In the genomic region with DNA sequence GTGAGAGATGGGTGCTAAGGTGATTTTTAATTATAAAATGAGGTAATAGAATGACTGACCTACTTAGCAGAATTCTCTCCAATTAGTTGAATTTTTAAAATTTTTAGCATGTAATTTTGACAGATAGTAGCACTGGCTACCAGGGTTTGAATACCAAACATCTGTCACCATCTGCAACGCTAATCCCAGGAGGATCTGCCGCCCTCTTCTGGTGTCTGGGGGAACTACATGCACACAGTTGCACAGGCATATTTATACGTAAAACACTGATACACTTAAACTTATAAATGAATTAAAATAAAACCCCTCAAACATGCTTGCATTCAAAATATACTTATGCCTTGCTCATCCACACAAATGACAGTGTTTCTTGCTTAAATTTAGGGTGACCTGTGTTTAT, we compare ENCODE assay signal across 10 mouse cellular contexts.
A peak's percentile ranks its signal among the peaks of the same experiment; 100 is the strongest.
DNase-seq lines count a peak whose midpoint lies in the region; ATAC-seq and TF ChIP-seq lines count a peak whose summit lies in the region.
"Had no signal": no experiment of that assay in that cellular context is flagged by ENCODE, and none has a peak within 500 bp of the region (broad histone marks: within the 10 kb centered on the region; RNA-seq: fewer than 3 reads in every experiment).

No protein-coding gene starts in this region.

- no peak overlapping the region for H3K9ac ChIP-seq in forebrain, embryonic 14.5 days (ENCODE audit: low read length)
- H3K9ac ChIP-seq in forebrain, embryonic 15.5 days (replicated peaks) = no peak overlapping the region
- H3K9ac ChIP-seq in midbrain, embryonic 15.5 days = no peak overlapping the region
- no peak overlapping the region for H3K9ac ChIP-seq in kidney, postnatal 0 days (ENCODE audit: low read depth, low read length)
- H3K9ac ChIP-seq: hindbrain, embryonic 15.5 days; neural tube, embryonic 12.5 days had no signal

- ATAC-seq in forebrain, embryonic 14.5 days = no peak
- no peak for ATAC-seq in forebrain, embryonic 15.5 days (replicated peaks)
- ATAC-seq in midbrain, embryonic 15.5 days (replicated peaks) = no peak
- ATAC-seq in kidney, postnatal 0 days (replicated peaks; ENCODE audit: low FRiP score, low read depth) = no peak
- ATAC-seq in CD4-positive, CD25-positive, alpha-beta regulatory T cell, adult 4 months = no peak

- TF ChIP-seq CTCF in kidney, postnatal 0 days (IDR thresholded peaks at IDR 0.05; ENCODE audit: low read depth) = peak; percentile 75

- no peaks in the 10 kb centered on the region for H3K4me1 ChIP-seq in forebrain, embryonic 14.5 days (ENCODE audit: control insufficient read depth, insufficient read depth, low read length)
- no peaks in the 10 kb centered on the region for H3K4me1 ChIP-seq in forebrain, embryonic 15.5 days
- no peaks in the 10 kb centered on the region for H3K4me1 ChIP-seq in midbrain, embryonic 10.5 days
- H3K4me1 ChIP-seq in midbrain, embryonic 15.5 days = no peaks in the 10 kb centered on the region
- H3K4me1 ChIP-seq in kidney, postnatal 0 days (replicated peaks; ENCODE audit: insufficient read depth, low read length) = no peaks in the 10 kb centered on the region
- H3K4me1 ChIP-seq: hindbrain, embryonic 15.5 days; neural tube, embryonic 12.5 days had no signal

- H3K27me3 ChIP-seq in forebrain, embryonic 14.5 days (replicated peaks; ENCODE audit: control insufficient read depth, insufficient read depth, low read length) = no peaks in the 10 kb centered on the region
- H3K27me3 ChIP-seq in forebrain, embryonic 15.5 days = no peaks in the 10 kb centered on the region
- no peaks in the 10 kb centered on the region for H3K27me3 ChIP-seq in midbrain, embryonic 10.5 days (ENCODE audit: low read depth, poor library complexity, severe bottlenecking)
- no peaks in the 10 kb centered on the region for H3K27me3 ChIP-seq in midbrain, embryonic 15.5 days (replicated peaks)
- no peaks in the 10 kb centered on the region for H3K27me3 ChIP-seq in kidney, postnatal 0 days (ENCODE audit: insufficient read depth, low read length)
- H3K27me3 ChIP-seq: hindbrain, embryonic 15.5 days; neural tube, embryonic 12.5 days had no signal

- no peak overlapping the region for H3K27ac ChIP-seq in forebrain, embryonic 14.5 days (ENCODE audit: low read depth, low read length)
- no peak overlapping the region for H3K27ac ChIP-seq in forebrain, embryonic 15.5 days (replicated peaks)
- no peak overlapping the region for H3K27ac ChIP-seq in midbrain, embryonic 10.5 days (replicated peaks)
- no peak overlapping the region for H3K27ac ChIP-seq in midbrain, embryonic 15.5 days
- no peak overlapping the region for H3K27ac ChIP-seq in kidney, postnatal 0 days
- H3K27ac ChIP-seq: hindbrain, embryonic 15.5 days; neural tube, embryonic 12.5 days had no signal

- no peaks in the 10 kb centered on the region for H3K9me3 ChIP-seq in forebrain, embryonic 14.5 days (replicated peaks; ENCODE audit: control insufficient read depth, low read length)
- no peaks in the 10 kb centered on the region for H3K9me3 ChIP-seq in forebrain, embryonic 15.5 days
- H3K9me3 ChIP-seq in midbrain, embryonic 10.5 days (replicated peaks) = no peaks in the 10 kb centered on the region
- H3K9me3 ChIP-seq in midbrain, embryonic 15.5 days = no peaks in the 10 kb centered on the region
- H3K9me3 ChIP-seq in kidney, postnatal 0 days (replicated peaks; ENCODE audit: low read length) = no peaks in the 10 kb centered on the region
- H3K9me3 ChIP-seq: hindbrain, embryonic 15.5 days; neural tube, embryonic 12.5 days had no signal

- no peak overlapping the region for H3K4me3 ChIP-seq in forebrain, embryonic 14.5 days (ENCODE audit: low read depth, low read length)
- no peak overlapping the region for H3K4me3 ChIP-seq in forebrain, embryonic 15.5 days
- no peak overlapping the region for H3K4me3 ChIP-seq in midbrain, embryonic 10.5 days
- no peak overlapping the region for H3K4me3 ChIP-seq in midbrain, embryonic 15.5 days
- H3K4me3 ChIP-seq in kidney, postnatal 0 days (replicated peaks; ENCODE audit: low read depth, low read length) = no peak overlapping the region
- H3K4me3 ChIP-seq: hindbrain, embryonic 15.5 days; neural tube, embryonic 12.5 days had no signal

- no peak overlapping the region for H3K4me2 ChIP-seq in forebrain, embryonic 14.5 days (ENCODE audit: low read length)
- no peak overlapping the region for H3K4me2 ChIP-seq in forebrain, embryonic 15.5 days (replicated peaks)
- no peak overlapping the region for H3K4me2 ChIP-seq in midbrain, embryonic 15.5 days
- H3K4me2 ChIP-seq in kidney, postnatal 0 days (ENCODE audit: low read length) = no peak overlapping the region
- H3K4me2 ChIP-seq: hindbrain, embryonic 15.5 days; neural tube, embryonic 12.5 days had no signal

- WGBS in forebrain, embryonic 14.5 days = 27% methylated on average over 3 of the region's 3 CpGs
- 27% methylated on average over 3 of the region's 3 CpGs for WGBS in forebrain, embryonic 15.5 days
- WGBS in midbrain, embryonic 10.5 days = 28% methylated on average over 3 of the region's 3 CpGs
- WGBS in midbrain, embryonic 15.5 days = 29% methylated on average over 3 of the region's 3 CpGs
- WGBS in kidney, postnatal 0 days = 37% methylated on average over 3 of the region's 3 CpGs

- no peaks in the 10 kb centered on the region for H3K36me3 ChIP-seq in forebrain, embryonic 14.5 days (ENCODE audit: control insufficient read depth, insufficient read depth, low read length)
- H3K36me3 ChIP-seq in forebrain, embryonic 15.5 days = no peaks in the 10 kb centered on the region
- no peaks in the 10 kb centered on the region for H3K36me3 ChIP-seq in midbrain, embryonic 10.5 days
- H3K36me3 ChIP-seq in midbrain, embryonic 15.5 days (replicated peaks) = no peaks in the 10 kb centered on the region
- H3K36me3 ChIP-seq in kidney, postnatal 0 days (ENCODE audit: insufficient read depth, low read length) = no peaks in the 10 kb centered on the region
- H3K36me3 ChIP-seq: hindbrain, embryonic 15.5 days; neural tube, embryonic 12.5 days had no signal

- peak; percentile 39 for DNase-seq in forebrain, embryonic 14.5 days (ENCODE audit: low spot score)
- peak; percentile 44 for DNase-seq in midbrain, embryonic 10.5 days (ENCODE audit: low spot score)
- peak; percentile 0 for DNase-seq in c-Kit-negative CD71-positive TER-119-positive erythroid progenitor cells, embryonic 14.5 days (ENCODE audit: low read depth, low spot score)
- DNase-seq in kidney, postnatal 0 days (ENCODE audit: low spot score) = peak; percentile 28
- DNase-seq in lung, postnatal 4 days = peak; percentile 25 to 39
